Mouse (Mus musculus) ES-Bruce4 (cell line): ENCODE data around the gene Aplp2.

Source experiments
- CTCF ChIP-seq: IDR thresholded peaks from one replicate; pipeline ENCODE4 v1.8.1; 2011; ENCODE audit warnings: low read depth, low read length
- EP300 ChIP-seq: IDR thresholded peaks from 2 replicates; pipeline ENCODE4 v1.6.1; 2011; ENCODE audit warnings: low read depth, low read length; ENCODE audit not compliant: insufficient read depth

GRCm38 (mm10) chr9:31223475-31223874 is 11.9 kb upstream of the Aplp2 start:
- TF ChIP-seq EP300: no peak
- no peak for TF ChIP-seq CTCF
